Mouse (Mus musculus): ENCODE measurements around the gene Ctcf.

DNA sequence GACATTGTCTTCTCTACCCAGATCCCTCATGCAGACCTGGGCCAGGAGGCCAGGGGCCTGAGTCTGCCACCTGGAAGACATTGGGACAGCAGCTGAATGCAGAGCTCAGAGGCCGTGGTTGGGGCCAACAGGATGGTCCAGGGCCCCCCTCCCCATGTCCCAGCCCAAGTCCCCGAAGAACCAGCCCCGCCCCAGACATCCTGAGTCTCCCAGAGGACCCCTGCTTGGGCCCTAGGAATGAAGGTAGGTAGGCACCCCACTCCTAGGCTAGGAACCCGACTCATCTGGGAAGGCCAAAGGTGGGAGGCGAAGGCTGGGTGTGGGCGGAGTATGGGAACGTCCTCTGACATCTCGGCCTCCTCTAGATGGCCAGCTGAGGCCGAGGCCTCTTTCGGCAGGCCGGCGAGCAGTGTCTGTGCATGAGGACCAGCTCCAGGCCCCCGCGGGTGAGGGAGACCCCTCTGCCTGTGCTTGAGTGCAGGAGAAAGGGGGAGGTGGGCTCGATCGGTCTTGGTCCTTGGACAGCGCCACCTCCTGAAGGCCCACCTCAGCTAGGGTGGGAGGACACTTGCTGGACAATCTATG, 60.9 kb downstream of the Ctcf start:
- TF ChIP-seq CTCF (IDR thresholded peaks at IDR 0.05; ENCODE audit: insufficient read depth, low read length) (no peak), POLR2A (IDR thresholded peaks at IDR 0.05; ENCODE audit: borderline replicate concordance, extremely low read depth, low read depth, low read length) (no peak)
